Mouse (Mus musculus) kidney, adult 2 months (tissue): Measurements from ENCODE around the gene Rfxank. TPM values are rescaled to one million over a fixed set of nuclear protein-coding genes. Genes with fewer than 3 reads are reported as not detected.

Source experiments
- DNase-seq: peaks from one replicate; pipeline ENCODE4 v3.0.0; 2021
- H3K27ac ChIP-seq: fragments of 200-500 bp; 2 replicates; pipeline ENCODE4 v1.5.1; 2012; ENCODE audit warnings: low read depth, low read length, control low read depth, inconsistent platforms; ENCODE audit not compliant: insufficient read depth
- H3K27me3 ChIP-seq: fragments of 200-500 bp; replicated peaks from 2 replicates; pipeline ENCODE4 v1.6.1; 2012; ENCODE audit warnings: mild to moderate bottlenecking, moderate library complexity, low read length, inconsistent platforms; ENCODE audit not compliant: control insufficient read depth, insufficient read depth
- H3K36me3 ChIP-seq: fragments of 200-500 bp; 2 replicates; pipeline ENCODE4 v1.6.1; 2012; ENCODE audit warnings: mild to moderate bottlenecking, moderate library complexity, low read length, inconsistent platforms; ENCODE audit not compliant: control insufficient read depth, insufficient read depth
- H3K4me1 ChIP-seq: fragments of 200-500 bp; 2 replicates; pipeline ENCODE4 v1.6.1; 2011; ENCODE audit warnings: low read length; ENCODE audit not compliant: control insufficient read depth, insufficient read depth
- H3K4me3 ChIP-seq: fragments of 200-500 bp; 2 replicates; pipeline ENCODE4 v1.5.1; 2011; ENCODE audit warnings: mild to moderate bottlenecking, low read depth, low read length, control low read depth; ENCODE audit not compliant: insufficient read depth
- CTCF ChIP-seq: fragments of 200-500 bp; conservative IDR thresholded peaks from 2 replicates; pipeline ENCODE4 v1.5.1; 2011; ENCODE audit warnings: low read depth, mild to moderate bottlenecking, control low read depth, low read length, moderate library complexity, mixed read lengths; ENCODE audit not compliant: insufficient read depth, insufficient read length
- POLR2A ChIP-seq: fragments of 200-500 bp; IDR thresholded peaks from one replicate; pipeline ENCODE4 v1.6.1; 2011; ENCODE audit warnings: low read depth, low read length, control low read depth
- WGBS: fragments of 180-500 bp; shearing (Covaris S2); methylation state at CpG from one replicate; pipeline ENCODE4 v1.1.7; 2018; 5-methylcytosine and 5-hydroxymethylcytosine counted together
- polyA plus RNA-seq: library from polyadenylated mRNA; depleted of rRNA; stranded (reverse); fragments of >200 nt; gene quantifications from 2 replicates; pipeline ENCODE4 v1.2.3, GENCODE M21; 2012; rRNA removed

Rfxank gene
- polyA plus RNA-seq, 1 experiment, result 29.9 TPM

- Histone ChIP-seq H3K36me3 (no peaks in the 10 kb centered on the region), H3K27ac (no peak overlapping the region), H3K27me3 (0 out of 2 replicates have a peak, but pooled peaks cover 3% of the 10 kb centered on the region), H3K4me3 (no peak overlapping the region), H3K4me1 (no peaks in the 10 kb centered on the region)
- DNase-seq, result no peak
- 4% methylated on average over 71 of the region's 71 CpGs for WGBS
- TF ChIP-seq CTCF, result no peak
- TF ChIP-seq POLR2A, result no peak
Observed at GRCm38 (mm10) chr8:70084191-70085065, 54.5 kb downstream of the Rfxank start.

GRCm38 (mm10) chr8:70083285-70083684 is 55.7 kb downstream of the Rfxank start, which contains the start of gene Hapln4:
Gene Hapln4 (plus strand): TSS chr8:70083457.
- H3K27me3 ChIP-seq, result no peaks in the 10 kb centered on the region
- H3K4me3 ChIP-seq, result no peak within 1 kb of the TSS
- WGBS, result under 1% methylated on average over 26 of the region's 26 CpGs
- H3K27ac ChIP-seq, result no peak within 1 kb of the TSS
- H3K36me3 ChIP-seq, result no peaks in the 10 kb centered on the region
- DNase-seq, result peak; percentile 67
- TF ChIP-seq CTCF (no peak), POLR2A (no peak)
- no peaks in the 10 kb centered on the region for H3K4me1 ChIP-seq

GRCm38 (mm10) chr8:70081976-70082375 is 57.0 kb downstream of the Rfxank start:
- no peak for DNase-seq
- no peak for TF ChIP-seq POLR2A
- TF ChIP-seq CTCF, result no peak
- 86% methylated on average over 2 of the region's 2 CpGs for WGBS
- H3K27me3 ChIP-seq, result no peaks in the 10 kb centered on the region
- no peak overlapping the region for H3K27ac ChIP-seq
- no peak overlapping the region for H3K4me3 ChIP-seq
- no peaks in the 10 kb centered on the region for H3K4me1 ChIP-seq
- H3K36me3 ChIP-seq, result no peaks in the 10 kb centered on the region

Other genes starting within 250 kb of the Rfxank start
- 1.3 and 1.5 TPM in 2 replicates for gene Tssk6, start 237.0 kb downstream of the Rfxank start, polyA plus RNA-seq
- gene Ndufa13, start 236.6 kb downstream of the Rfxank start, polyA plus RNA-seq, result 283 and 372 TPM in 2 replicates
- 3.9 and 5.6 TPM in 2 replicates for gene Yjefn3, start 236.4 kb downstream of the Rfxank start, polyA plus RNA-seq
- gene Gatad2a, start 142.8 kb downstream of the Rfxank start, polyA plus RNA-seq, result 60.1 and 60.9 TPM in 2 replicates
- 47.1 and 63.3 TPM in 2 replicates for gene Mau2, start 96.4 kb downstream of the Rfxank start, polyA plus RNA-seq
- gene Sugp1, start 96.3 kb downstream of the Rfxank start, polyA plus RNA-seq, result 9.0 and 10.9 TPM in 2 replicates
- gene Tm6sf2, start 66.2 kb downstream of the Rfxank start, polyA plus RNA-seq, result 30.2 and 37.5 TPM in 2 replicates
- gene Hapln4, start 55.7 kb downstream of the Rfxank start, polyA plus RNA-seq, result 0.05 and 0.08 TPM in 2 replicates
- gene Ncan, start 18.3 kb downstream of the Rfxank start, polyA plus RNA-seq, result 0.04 and 0.06 TPM in 2 replicates
- gene Nr2c2ap, start 7.8 kb downstream of the Rfxank start, polyA plus RNA-seq, result 13.8 and 14.8 TPM in 2 replicates
- 107 and 111 TPM in 2 replicates for gene Borcs8, start 345 bp upstream of the Rfxank start, polyA plus RNA-seq
- gene Mef2b, start 557 bp upstream of the Rfxank start, polyA plus RNA-seq, result 0.10 and 0.16 TPM in 2 replicates
- 85.2 and 115 TPM in 2 replicates for gene Tmem161a, start 33.2 kb upstream of the Rfxank start, polyA plus RNA-seq
- gene Slc25a42, start 73.2 kb upstream of the Rfxank start, polyA plus RNA-seq, result 129 and 132 TPM in 2 replicates
- 18.9 and 20.2 TPM in 2 replicates for gene Sugp2, start 95.1 kb upstream of the Rfxank start, polyA plus RNA-seq
- gene Armc6, start 95.3 kb upstream of the Rfxank start, polyA plus RNA-seq, result 14.2 and 14.4 TPM in 2 replicates
- 22.4 and 23.7 TPM in 2 replicates for gene Homer3, start 143.7 kb upstream of the Rfxank start, polyA plus RNA-seq
- 38.8 and 42.0 TPM in 2 replicates for gene Ddx49, start 163.3 kb upstream of the Rfxank start, polyA plus RNA-seq
- gene Cope, start 163.4 kb upstream of the Rfxank start, polyA plus RNA-seq, result 277 and 300 TPM in 2 replicates
- gene Cers1, start 176.6 kb upstream of the Rfxank start, polyA plus RNA-seq, result 0.58 and 0.66 TPM in 2 replicates
- 0.08 TPM in 1 of 2 replicates, not detected in the other for gene Gdf1, start 190.7 kb upstream of the Rfxank start, polyA plus RNA-seq
- 25.8 and 27.4 TPM in 2 replicates for gene Upf1, start 214.1 kb upstream of the Rfxank start, polyA plus RNA-seq
- gene Comp, start 234.4 kb upstream of the Rfxank start, polyA plus RNA-seq, result 1.6 and 2.8 TPM in 2 replicates